Mouse (Mus musculus) left cerebral cortex, adult 11 months (tissue): ENCODE measurements around the gene H60b.
A peak's percentile ranks its signal among the peaks of the same experiment; 100 is the strongest.
"Not testable (repeated sequence)": the region's sequence is repeated elsewhere in the genome, so short reads cannot be mapped to it uniquely, and the experiment has no call there.

Source experiments
- DNase-seq: peaks from one replicate; pipeline ENCODE4 v3.0.0; 2022; ENCODE audit warnings: low spot score

H60b gene

GRCm38 (mm10) chr10:22165328-22166003 lies 7.1 kb downstream of the H60b start:
- DNase-seq, result not testable (repeated sequence)

- DNase-seq, result not testable (repeated sequence)
These were observed 7.6 kb downstream of the H60b start for GRCm38 (mm10) chr10:22166025-22166424.

- not testable (repeated sequence) for DNase-seq
These were observed 8.7 kb downstream of the H60b start for GRCm38 (mm10) chr10:22167061-22167460.

GRCm38 (mm10) chr10:22169116-22169515 lies 10.7 kb downstream of the H60b start:
- DNase-seq, result not testable (repeated sequence)

- DNase-seq, result not testable (repeated sequence)
These were observed 14.3 kb downstream of the H60b start for GRCm38 (mm10) chr10:22172431-22173334.

GRCm38 (mm10) chr10:22173335-22174189 lies 15.2 kb downstream of the H60b start:
- DNase-seq, result not testable (repeated sequence)

GRCm38 (mm10) chr10:22174190-22174487 lies 15.8 kb downstream of the H60b start:
- DNase-seq, result not testable (repeated sequence)

GRCm38 (mm10) chr10:22176515-22176914 lies 18.1 kb downstream of the H60b start:
- DNase-seq, result not testable (repeated sequence)

GRCm38 (mm10) chr10:22191035-22191434 lies 32.6 kb downstream of the H60b start:
- DNase-seq, result not testable (repeated sequence)

GRCm38 (mm10) chr10:22201352-22201751 lies 43.0 kb downstream of the H60b start:
- not testable (repeated sequence) for DNase-seq

GRCm38 (mm10) chr10:22202784-22203583 lies 44.6 kb downstream of the H60b start:
- not testable (repeated sequence) for DNase-seq

GRCm38 (mm10) chr10:22206443-22206842 lies 48.1 kb downstream of the H60b start:
- not testable (repeated sequence) for DNase-seq

GRCm38 (mm10) chr10:22212012-22212696 lies 53.8 kb downstream of the H60b start:
- not testable (repeated sequence) for DNase-seq

GRCm38 (mm10) chr10:22223474-22224349 lies 65.3 kb downstream of the H60b start:
- peak; percentile 17 for DNase-seq

- DNase-seq, result no peak
These were observed 106.7 kb downstream of the H60b start for GRCm38 (mm10) chr10:22265060-22265459.

GRCm38 (mm10) chr10:22270879-22271786 lies 112.7 kb downstream of the H60b start:
- DNase-seq, result not testable (repeated sequence)

- DNase-seq, result not testable (repeated sequence)
These were observed 114.7 kb downstream of the H60b start for GRCm38 (mm10) chr10:22272914-22273683.
